Mouse (Mus musculus): ENCODE measurements at regions not wholly inside any gene's neighbourhood (a gene's known extent, or its start where the extent isn't known, plus 50 kb on each side); places are given as distances from the start of the nearest gene placed in this dataset.

- no peak for ATAC-seq
- Histone ChIP-seq H3K4me1 (replicated peaks; ENCODE audit: control insufficient read depth, insufficient read depth, low read length) (no peaks in the 10 kb centered on the region), H3K9me3 (ENCODE audit: control insufficient read depth) (no peaks in the 10 kb centered on the region), H3K4me3 (ENCODE audit: low read depth, low read length) (no peak overlapping the region), H3K4me2 (replicated peaks; ENCODE audit: low read depth) (no peak overlapping the region), H3K27ac (ENCODE audit: low read depth, low read length) (no peak overlapping the region), H3K9ac (ENCODE audit: low read depth, low read length) (no peak overlapping the region), H3K27me3 (replicated peaks; ENCODE audit: control insufficient read depth, insufficient read depth, low read length) (no peaks in the 10 kb centered on the region), H3K36me3 (ENCODE audit: control insufficient read depth, insufficient read depth) (no peaks in the 10 kb centered on the region)
- TF ChIP-seq CTCF (IDR thresholded peaks at IDR 0.05; ENCODE audit: low read depth): no peak
- WGBS: 84% methylated on average over 7 of the region's 7 CpGs
Observed at GRCm38 (mm10) chr5:75281510-75281909, 129.4 kb downstream of the Pdgfra start.

GRCm38 (mm10) chr5:75282617-75283016 lies 130.5 kb downstream of the Pdgfra start:
- Histone ChIP-seq H3K9me3 (ENCODE audit: control insufficient read depth) (no peaks in the 10 kb centered on the region), H3K4me3 (ENCODE audit: low read depth, low read length) (no peak overlapping the region), H3K27me3 (replicated peaks; ENCODE audit: control insufficient read depth, insufficient read depth, low read length) (no peaks in the 10 kb centered on the region), H3K4me2 (replicated peaks; ENCODE audit: low read depth) (0 out of 2 replicates have a peak overlapping the region, but pooled peaks have one; percentile 0), H3K27ac (ENCODE audit: low read depth, low read length) (no peak overlapping the region), H3K36me3 (ENCODE audit: control insufficient read depth, insufficient read depth) (no peaks in the 10 kb centered on the region), H3K4me1 (replicated peaks; ENCODE audit: control insufficient read depth, insufficient read depth, low read length) (no peaks in the 10 kb centered on the region), H3K9ac (ENCODE audit: low read depth, low read length) (no peak overlapping the region)
- no peak for ATAC-seq
- no peak for TF ChIP-seq CTCF (IDR thresholded peaks at IDR 0.05; ENCODE audit: low read depth)
- 16% methylated on average over 4 of the region's 4 CpGs for WGBS

DNA sequence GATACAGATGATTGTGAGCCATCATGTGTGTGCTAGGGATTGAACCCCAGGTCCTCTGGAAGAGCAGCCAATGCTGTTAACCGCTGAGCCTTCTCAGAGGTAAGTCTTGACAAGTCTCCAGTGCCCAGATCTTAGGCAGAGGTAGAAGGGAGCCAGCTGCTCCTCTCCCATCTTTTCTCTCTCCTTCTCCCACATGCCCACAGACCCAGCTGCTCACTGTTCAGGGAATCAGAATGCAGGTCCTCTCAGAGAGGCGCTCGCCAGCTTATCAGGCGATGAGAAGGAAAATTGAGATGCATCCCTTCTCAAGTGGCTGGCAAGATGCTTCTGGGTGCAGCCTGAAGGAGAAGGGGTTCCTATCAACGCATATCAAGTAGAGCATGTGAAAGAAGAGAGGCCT lies 131.7 kb downstream of the Pdgfra start:
- 90% methylated on average over 5 of the region's 5 CpGs for WGBS
- no peak for ATAC-seq

DNA sequence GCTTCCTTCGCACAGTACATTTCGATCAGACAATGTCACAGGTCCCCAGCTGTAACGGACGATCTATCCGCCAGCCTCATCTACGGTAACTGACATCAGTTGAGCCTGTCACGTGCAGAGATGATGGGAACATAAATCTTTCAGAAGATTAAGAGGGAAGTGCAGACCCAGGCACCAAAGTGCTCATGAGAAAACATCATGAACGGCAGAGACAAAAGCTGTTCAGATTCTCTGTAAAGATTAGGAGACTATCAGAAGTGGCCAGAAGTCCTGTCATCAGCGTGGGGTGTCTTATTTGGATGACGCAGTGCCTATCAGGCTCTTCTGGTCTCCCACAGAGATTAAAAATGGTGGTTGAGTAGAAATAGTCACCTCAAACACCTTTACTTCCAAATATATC lies 133.9 kb downstream of the Pdgfra start:
- Histone ChIP-seq H3K4me3 (ENCODE audit: low read depth, low read length) (no peak overlapping the region), H3K9me3 (ENCODE audit: control insufficient read depth) (no peaks in the 10 kb centered on the region), H3K36me3 (ENCODE audit: control insufficient read depth, insufficient read depth) (no peaks in the 10 kb centered on the region), H3K27me3 (replicated peaks; ENCODE audit: control insufficient read depth, insufficient read depth, low read length) (no peaks in the 10 kb centered on the region), H3K4me2 (replicated peaks; ENCODE audit: low read depth) (no peak overlapping the region), H3K4me1 (replicated peaks; ENCODE audit: control insufficient read depth, insufficient read depth, low read length) (no peaks in the 10 kb centered on the region), H3K27ac (ENCODE audit: low read depth, low read length) (no peak overlapping the region), H3K9ac (ENCODE audit: low read depth, low read length) (no peak overlapping the region)
- TF ChIP-seq CTCF (IDR thresholded peaks at IDR 0.05; ENCODE audit: low read depth): no peak
- no peak for ATAC-seq
- 78% methylated on average over 10 of the region's 10 CpGs for WGBS

More for the DNA sequence above, 131.7 kb downstream of the Pdgfra start:
- no peak overlapping the region for H3K4me2 ChIP-seq (replicated peaks; ENCODE audit: low read depth)
- H3K4me3 ChIP-seq (ENCODE audit: low read depth, low read length): no peak overlapping the region
- H3K27ac ChIP-seq (ENCODE audit: low read depth, low read length): no peak overlapping the region
- no peak overlapping the region for H3K9ac ChIP-seq (ENCODE audit: low read depth, low read length)
- H3K9me3 ChIP-seq (ENCODE audit: control insufficient read depth): no peaks in the 10 kb centered on the region
- no peaks in the 10 kb centered on the region for H3K27me3 ChIP-seq (replicated peaks; ENCODE audit: control insufficient read depth, insufficient read depth, low read length)
- H3K36me3 ChIP-seq (ENCODE audit: control insufficient read depth, insufficient read depth): no peaks in the 10 kb centered on the region
- TF ChIP-seq CTCF (IDR thresholded peaks at IDR 0.05; ENCODE audit: low read depth): no peak
- H3K4me1 ChIP-seq (replicated peaks; ENCODE audit: control insufficient read depth, insufficient read depth, low read length): no peaks in the 10 kb centered on the region

GRCm38 (mm10) chr5:75295676-75296075 lies 143.6 kb downstream of the Pdgfra start:
- Histone ChIP-seq H3K4me3 (ENCODE audit: low read depth, low read length) (no peak overlapping the region), H3K4me1 (replicated peaks; ENCODE audit: control insufficient read depth, insufficient read depth, low read length) (no peaks in the 10 kb centered on the region), H3K4me2 (replicated peaks; ENCODE audit: low read depth) (no peak overlapping the region), H3K9ac (ENCODE audit: low read depth, low read length) (no peak overlapping the region), H3K27ac (ENCODE audit: low read depth, low read length) (no peak overlapping the region), H3K36me3 (ENCODE audit: control insufficient read depth, insufficient read depth) (no peaks in the 10 kb centered on the region), H3K9me3 (ENCODE audit: control insufficient read depth) (no peaks in the 10 kb centered on the region), H3K27me3 (replicated peaks; ENCODE audit: control insufficient read depth, insufficient read depth, low read length) (no peaks in the 10 kb centered on the region)
- TF ChIP-seq CTCF (IDR thresholded peaks at IDR 0.05; ENCODE audit: low read depth): no peak
- no peak for ATAC-seq
- 64% methylated on average over 2 of the region's 2 CpGs for WGBS

DNA sequence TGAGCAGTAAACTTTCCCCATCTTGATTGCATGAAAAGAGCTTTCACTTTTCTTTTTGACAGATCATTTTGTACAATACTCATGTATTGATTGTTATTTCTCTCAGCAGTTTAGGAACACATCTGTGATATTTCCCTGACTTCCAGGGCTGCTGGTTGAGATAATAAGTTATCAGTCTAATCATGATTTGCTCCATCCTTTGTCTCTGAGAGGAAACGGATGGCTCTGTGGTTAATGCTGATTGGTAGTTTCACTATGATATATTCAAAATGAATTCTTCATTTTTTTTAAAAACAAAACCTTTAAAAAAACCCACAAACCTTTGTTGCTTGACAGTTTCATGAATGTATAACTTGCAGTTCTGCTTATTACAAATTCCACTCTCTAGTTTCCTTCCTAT lies 160.8 kb downstream of the Pdgfra start:
- no peak overlapping the region for H3K4me2 ChIP-seq (replicated peaks; ENCODE audit: low read depth)
- no peak overlapping the region for H3K4me3 ChIP-seq (ENCODE audit: low read depth, low read length)
- no peak overlapping the region for H3K9ac ChIP-seq (ENCODE audit: low read depth, low read length)
- H3K4me1 ChIP-seq (replicated peaks; ENCODE audit: control insufficient read depth, insufficient read depth, low read length): no peaks in the 10 kb centered on the region
- TF ChIP-seq CTCF (IDR thresholded peaks at IDR 0.05; ENCODE audit: low read depth): no peak
- ATAC-seq: no peak
- WGBS: 78% methylated on average over 1 of the region's 1 CpGs
- H3K36me3 ChIP-seq (ENCODE audit: control insufficient read depth, insufficient read depth): no peaks in the 10 kb centered on the region
- no peak overlapping the region for H3K27ac ChIP-seq (ENCODE audit: low read depth, low read length)
- H3K27me3 ChIP-seq (replicated peaks; ENCODE audit: control insufficient read depth, insufficient read depth, low read length): no peaks in the 10 kb centered on the region
- no peaks in the 10 kb centered on the region for H3K9me3 ChIP-seq (ENCODE audit: control insufficient read depth)

GRCm38 (mm10) chr5:75315956-75316355 lies 163.9 kb downstream of the Pdgfra start:
- whole genome bisulfite sequencing: 27% methylated on average over 1 of the region's 1 CpGs

More at GRCm38 (mm10) chr5:75315956-75316355, 163.9 kb downstream of the Pdgfra start:
- H3K4me3 ChIP-seq (ENCODE audit: low read depth, low read length): no peak overlapping the region
- H3K9ac ChIP-seq (ENCODE audit: low read depth, low read length): no peak overlapping the region
- no peak for TF ChIP-seq CTCF (IDR thresholded peaks at IDR 0.05; ENCODE audit: low read depth)
- H3K9me3 ChIP-seq (ENCODE audit: control insufficient read depth): no peaks in the 10 kb centered on the region
- peak overlapping the region; percentile 25 for H3K4me2 ChIP-seq (replicated peaks; ENCODE audit: low read depth)
- no peak overlapping the region for H3K27ac ChIP-seq (ENCODE audit: low read depth, low read length)
- ATAC-seq: no peak
- H3K36me3 ChIP-seq (ENCODE audit: control insufficient read depth, insufficient read depth): no peaks in the 10 kb centered on the region
- no peaks in the 10 kb centered on the region for H3K27me3 ChIP-seq (replicated peaks; ENCODE audit: control insufficient read depth, insufficient read depth, low read length)
- no peaks in the 10 kb centered on the region for H3K4me1 ChIP-seq (replicated peaks; ENCODE audit: control insufficient read depth, insufficient read depth, low read length)

Data from intestine, postnatal 0 days (tissue).